Mouse (Mus musculus) left cerebral cortex, postnatal 4 days (tissue): ENCODE data around the gene S1pr2. TPM values are rescaled to one million over a fixed set of nuclear protein-coding genes. Genes with fewer than 3 reads are reported as not detected.
A peak's percentile ranks its signal among the peaks of the same experiment; 100 is the strongest.

Experiments used
- DNase-seq: peaks from one replicate; pipeline ENCODE4 v3.0.0-alpha.2; 2022
- intact Hi-C: fragments of 180-260 bp; cut with DNase I; formaldehyde crosslinking; loops from one replicate; pipeline ENCODE4 v1.15.1; 2025
- total RNA-seq, 2 experiments: library from RNA; stranded (reverse); gene quantifications; 2 replicates each; pipeline ENCODE4 v1.2.3; 2021

Gene S1pr2
- total RNA-seq, 2 experiments from 2014 or later, result 4.5 to 5.5 TPM

DNA sequence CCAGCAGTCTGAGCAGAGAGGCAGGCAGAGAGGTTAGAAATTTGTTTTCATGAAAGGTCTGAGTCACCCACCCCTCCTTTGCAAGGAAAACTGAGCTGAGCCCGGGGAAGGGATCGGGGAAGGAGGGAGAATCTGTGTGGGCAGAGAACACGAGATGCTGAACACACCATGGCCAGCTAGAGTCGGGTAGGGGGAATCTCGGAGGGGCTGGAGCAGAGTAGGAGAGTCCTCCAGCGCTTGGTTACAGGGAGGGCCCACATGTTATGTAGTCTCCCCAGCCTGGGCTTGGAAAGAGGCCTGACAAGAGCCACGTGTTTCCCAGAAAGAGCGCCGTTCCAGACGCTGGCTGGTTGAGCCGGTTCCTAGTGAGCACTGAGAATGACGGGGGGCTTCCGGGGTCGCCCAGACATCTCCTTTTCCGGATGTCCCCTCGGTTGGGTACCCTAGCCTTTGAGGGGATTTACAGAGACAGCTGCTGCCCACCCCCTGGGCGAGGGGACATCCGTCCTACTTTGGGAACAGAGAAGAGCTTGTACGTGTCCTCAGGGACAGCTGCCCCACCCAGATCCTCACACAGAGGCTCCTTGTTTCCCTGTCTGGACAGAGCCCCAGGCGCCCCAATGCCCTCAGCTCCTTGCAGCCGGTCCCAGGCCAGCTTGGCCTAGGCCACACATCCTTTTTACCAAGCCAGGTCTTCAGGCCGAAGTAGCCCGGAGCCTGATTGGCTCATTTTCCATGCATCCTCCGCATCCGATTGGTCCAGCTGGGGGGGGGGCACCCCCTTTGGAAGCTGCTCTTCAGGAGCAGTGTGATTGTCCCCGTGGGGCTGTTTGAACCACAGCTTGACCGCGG lies 4.2 kb downstream of the S1pr2 start:
- DNase-seq, result peak; percentile 31
- intact Hi-C loops, result no loop called here

GRCm38 (mm10) chr9:20971751-20972140 lies 4.8 kb downstream of the S1pr2 start:
- no peak for DNase-seq
- intact Hi-C loops, result no loop called here

DNA sequence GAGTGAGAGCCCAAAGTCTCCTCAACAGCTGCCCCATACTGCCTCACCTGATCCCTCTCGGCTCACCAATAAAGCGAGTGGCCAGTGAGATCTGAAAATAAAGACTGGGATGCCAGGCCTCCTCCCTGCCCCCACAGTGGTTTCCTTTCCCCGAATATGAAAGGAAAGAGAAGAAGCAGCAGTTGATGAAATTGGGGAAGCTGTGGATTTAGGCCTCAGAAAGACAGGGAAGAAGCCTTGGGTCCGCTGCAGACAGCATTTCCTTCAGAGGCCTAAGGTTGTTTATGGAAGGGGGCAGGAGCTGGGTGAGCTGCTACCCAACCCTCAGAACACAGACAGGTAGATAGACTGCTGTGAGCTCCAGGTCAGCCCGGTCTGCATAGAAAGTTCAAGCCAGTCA lies 9.8 kb downstream of the S1pr2 start:
- no peak for DNase-seq
- intact Hi-C loops, result no loop called here

GRCm38 (mm10) chr9:20966008-20966407 lies 10.6 kb downstream of the S1pr2 start:
- intact Hi-C loops, result no loop called here
- no peak for DNase-seq

DNA sequence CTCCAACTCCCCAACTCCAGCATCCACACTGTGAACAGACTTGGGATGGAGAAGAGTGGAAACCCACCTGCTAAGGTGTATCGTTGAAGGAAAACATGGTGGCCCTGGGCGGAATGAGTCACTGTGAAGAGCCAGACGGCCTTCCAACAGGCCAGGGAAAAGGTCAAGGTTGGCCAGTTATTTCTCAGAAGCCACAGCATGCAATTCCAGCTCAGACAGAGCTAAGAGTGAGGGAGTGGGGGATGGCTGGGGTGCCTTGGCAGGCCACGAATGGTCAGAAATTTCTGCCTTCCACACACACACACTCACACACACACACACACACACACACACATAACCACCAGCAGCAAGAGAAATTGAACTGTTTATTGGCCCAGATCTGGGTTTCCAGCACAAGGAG lies 11.0 kb downstream of the S1pr2 start:
- DNase-seq, result no peak
- intact Hi-C loops, result no loop called here

GRCm38 (mm10) chr9:20961557-20961956 lies 15.0 kb downstream of the S1pr2 start:
- intact Hi-C loops, result no loop called here
- no peak for DNase-seq

DNA sequence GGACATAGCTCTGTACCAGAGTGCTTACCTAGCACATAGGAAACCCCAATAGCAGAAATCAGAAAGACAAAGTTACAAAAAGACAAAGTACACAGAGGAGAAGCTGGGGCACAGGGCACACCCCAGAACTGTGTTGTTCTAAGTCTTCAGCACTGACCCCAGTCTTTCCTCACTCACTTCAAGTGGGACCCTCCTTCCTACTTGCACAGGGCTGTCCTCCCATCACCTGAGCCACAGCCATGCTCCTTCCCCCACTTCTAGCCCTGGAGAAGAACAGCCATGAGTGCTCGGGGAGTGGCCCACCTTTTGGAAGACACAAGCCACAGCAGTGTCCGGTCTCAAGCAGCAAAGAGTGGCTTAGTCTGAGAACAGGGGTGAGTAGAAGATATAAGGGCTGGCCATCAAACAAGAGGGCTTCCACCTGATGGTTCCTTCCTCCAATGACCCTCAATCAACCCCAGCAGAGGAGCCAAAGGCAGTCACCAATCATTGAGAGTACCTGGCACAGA lies 17.1 kb downstream of the S1pr2 start, which contains the start of gene Dnmt1:
Gene Dnmt1, minus strand, starts transcription at position 459 of the 509 bp plus-strand sequence.
- intact Hi-C loops, result no loop called here
- no peak for DNase-seq

- intact Hi-C loops, result no loop called here
- no peak for DNase-seq
Measured at GRCm38 (mm10) chr9:20956989-20957388, 19.6 kb downstream of the S1pr2 start.

DNA sequence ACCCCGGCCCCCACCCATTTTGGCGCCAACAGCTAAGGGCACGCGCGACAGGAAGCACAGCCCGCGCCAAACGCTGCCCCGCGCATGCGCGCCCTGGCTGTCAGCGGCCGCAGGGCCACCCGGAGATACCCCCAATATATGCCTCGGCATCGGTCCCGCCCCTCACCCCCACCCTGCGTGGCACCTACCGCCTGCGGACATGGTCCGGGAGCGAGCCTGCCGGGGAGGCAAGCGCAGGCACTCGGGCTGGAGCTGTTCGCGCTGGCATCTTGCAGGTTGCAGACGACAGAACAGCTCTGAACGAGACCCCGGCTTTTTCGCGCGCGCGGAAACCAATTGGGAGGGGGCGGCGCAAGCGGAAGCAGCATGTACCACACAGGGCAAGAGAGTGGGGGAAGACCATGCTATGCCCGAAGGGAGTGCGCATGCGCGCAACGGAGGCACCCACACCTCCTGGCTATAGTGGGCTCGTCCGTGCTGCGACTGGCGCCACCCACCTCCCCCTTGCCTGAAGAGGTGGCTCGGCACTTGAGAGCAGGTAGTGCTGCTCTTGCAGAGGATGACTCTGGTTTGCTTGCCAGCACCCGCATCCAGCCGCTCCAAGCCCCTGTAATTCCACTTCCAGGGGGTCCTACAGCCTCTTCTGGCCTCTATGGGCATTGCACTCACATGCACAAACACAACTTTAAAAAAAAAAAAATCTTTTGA lies 23.9 kb downstream of the S1pr2 start:
- peak; percentile 99 for DNase-seq
- intact Hi-C loops, result no loop called here

GRCm38 (mm10) chr9:20951966-20952519 lies 24.5 kb downstream of the S1pr2 start:
- intact Hi-C loops, result no loop called here

GRCm38 (mm10) chr9:20951441-20951840 lies 25.1 kb downstream of the S1pr2 start:
- intact Hi-C loops, result no loop called here
- peak; percentile 17 for DNase-seq

More at GRCm38 (mm10) chr9:20951966-20952519, 24.5 kb downstream of the S1pr2 start:
- no peak for DNase-seq

GRCm38 (mm10) chr9:20950419-20950818 lies 26.2 kb downstream of the S1pr2 start:
- no peak for DNase-seq
- intact Hi-C loops, result no loop called here

DNA sequence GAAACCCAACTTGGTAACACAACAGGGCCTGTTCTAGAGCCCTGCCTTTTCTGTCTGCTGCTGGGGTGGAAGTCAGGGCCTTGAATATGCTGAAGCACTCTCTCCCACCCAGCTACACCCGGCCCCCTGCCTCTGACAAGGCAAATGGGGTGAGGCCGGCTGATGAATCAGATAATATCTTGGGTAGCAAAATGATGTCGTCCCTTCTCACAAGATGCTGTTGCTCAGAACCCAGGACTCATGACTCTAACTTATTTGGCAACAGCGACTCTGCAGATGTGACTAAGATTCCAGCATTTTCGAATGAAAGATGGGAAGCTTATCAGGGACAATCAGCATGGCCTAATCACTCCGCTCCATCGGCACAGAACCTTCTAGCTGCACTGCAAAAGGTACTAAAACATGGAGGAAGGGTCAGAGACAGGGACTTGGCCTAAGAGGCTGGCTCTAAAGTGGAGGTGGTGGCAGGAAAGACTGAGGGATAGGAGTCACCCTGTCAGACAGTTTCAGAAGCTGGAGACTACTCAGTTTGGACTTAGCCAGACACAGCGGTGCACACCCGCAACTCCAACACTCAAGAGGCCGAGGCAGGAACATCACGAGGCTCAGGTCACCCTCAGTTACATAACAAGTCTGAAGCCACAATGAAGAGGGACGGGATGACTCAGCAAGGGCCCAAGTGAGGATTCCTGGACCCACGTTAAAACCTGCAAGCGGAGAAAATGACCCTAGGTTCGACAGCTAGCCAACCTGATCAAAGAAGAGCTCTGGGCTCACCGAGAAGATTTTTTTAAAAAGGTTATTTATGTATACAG lies 30.3 kb downstream of the S1pr2 start:
- intact Hi-C loops, result no loop called here
- DNase-seq, result no peak

- DNase-seq, result no peak
- intact Hi-C loops, result no loop called here
Measured at GRCm38 (mm10) chr9:20944697-20945370, 31.7 kb downstream of the S1pr2 start.

DNA sequence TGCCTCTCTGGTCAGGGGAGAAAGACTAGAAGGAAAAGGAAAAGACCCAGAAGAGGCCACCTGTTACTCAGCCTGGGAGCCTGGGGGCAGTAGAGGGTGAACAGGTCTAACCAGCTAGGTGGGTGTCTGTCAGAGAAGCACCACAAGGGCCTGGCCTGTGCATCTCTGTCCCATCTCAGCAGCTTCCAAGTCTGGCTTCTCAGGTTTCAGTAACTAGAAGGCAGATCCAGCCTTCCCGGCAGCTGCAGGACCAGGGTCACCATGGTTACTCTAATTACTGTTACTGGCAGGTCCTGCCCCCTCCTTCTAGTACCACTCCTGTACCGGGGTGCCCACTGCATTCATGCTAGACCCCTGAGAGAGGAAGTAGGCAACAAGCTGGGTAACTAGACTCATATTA lies 32.7 kb downstream of the S1pr2 start:
- no peak for DNase-seq

GRCm38 (mm10) chr9:20943396-20943795 lies 33.2 kb downstream of the S1pr2 start:
- intact Hi-C loops, result no loop called here
- no peak for DNase-seq

More for the DNA sequence above, 32.7 kb downstream of the S1pr2 start:
- intact Hi-C loops, result no loop called here

GRCm38 (mm10) chr9:20923258-20923657 lies 53.3 kb downstream of the S1pr2 start:
- intact Hi-C loops, result no loop called here

GRCm38 (mm10) chr9:20916160-20916559 lies 60.4 kb downstream of the S1pr2 start:
- intact Hi-C loops, result no loop called here
- DNase-seq, result no peak

More at GRCm38 (mm10) chr9:20923258-20923657, 53.3 kb downstream of the S1pr2 start:
- no peak for DNase-seq
